Mouse (Mus musculus): ENCODE results near the gene Kdsr.

Kdsr gene

DNA sequence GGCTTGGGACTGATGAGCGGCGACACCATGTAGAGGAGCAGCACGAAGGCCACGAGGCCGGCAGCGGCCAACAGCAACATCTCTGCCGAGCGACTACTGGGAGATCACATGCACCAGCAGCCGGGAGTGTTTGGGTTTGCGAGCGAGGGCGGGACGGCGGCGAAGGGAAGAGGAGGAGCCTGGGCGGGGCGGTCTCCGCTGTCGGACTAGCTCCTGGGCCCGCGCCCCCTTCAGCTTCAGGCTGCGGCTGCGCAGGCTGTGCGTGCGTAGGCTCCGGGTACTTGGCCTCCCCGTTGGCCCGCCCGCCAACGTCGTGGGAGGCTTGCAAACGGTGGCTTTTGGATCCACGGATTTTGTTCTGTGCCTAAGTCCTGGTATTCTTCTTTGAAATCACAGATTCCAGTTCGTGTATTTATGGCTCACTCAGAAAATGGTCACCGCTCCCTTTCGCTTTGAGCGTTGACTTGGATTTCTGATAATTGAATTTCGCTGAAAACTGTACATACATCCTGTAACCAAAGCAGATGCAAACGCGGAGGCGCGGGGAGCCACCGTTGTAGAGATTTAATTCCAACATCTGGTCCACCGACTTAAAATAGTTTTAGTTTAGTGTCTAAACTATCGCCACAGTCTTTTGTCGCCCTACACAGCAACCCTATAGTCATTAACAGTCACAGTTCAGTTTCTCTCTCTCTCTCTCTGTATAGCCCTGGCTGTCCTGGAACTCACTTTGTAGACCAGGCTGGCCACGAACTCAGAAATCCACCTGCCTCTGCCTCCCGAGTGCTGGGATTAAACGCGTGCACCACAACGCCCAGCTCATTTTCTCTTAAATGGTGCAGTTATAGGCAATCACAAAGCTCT lies at the start of gene Kdsr:
TSS of gene Kdsr (minus strand) at position 156 of the 864 bp plus-strand sequence.
- DNase-seq: peak; percentile 99

GRCm38 (mm10) chr1:106799931-106800330 lies 40.4 kb upstream of the Kdsr start:
- no peak for DNase-seq

DNA sequence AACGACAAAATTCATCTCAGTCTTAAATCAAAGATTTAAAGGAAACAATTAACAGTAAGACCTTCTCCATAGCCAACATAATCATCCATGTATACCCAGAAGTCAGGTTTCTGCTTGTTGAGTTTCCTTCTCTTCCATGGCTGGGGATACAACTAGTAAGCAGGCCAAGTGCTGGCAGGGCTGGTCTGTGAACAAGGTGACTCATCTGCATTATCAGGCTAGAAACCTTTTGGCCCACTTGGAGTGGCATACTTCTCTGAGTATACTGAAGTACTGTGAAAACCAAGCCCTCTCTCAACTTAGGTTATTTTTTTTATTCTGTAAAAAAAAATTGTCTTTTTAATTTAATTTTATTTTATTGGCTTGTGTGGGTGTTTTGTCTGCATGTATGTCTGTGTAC lies 39.9 kb upstream of the Kdsr start:
- DNase-seq: no peak

DNA sequence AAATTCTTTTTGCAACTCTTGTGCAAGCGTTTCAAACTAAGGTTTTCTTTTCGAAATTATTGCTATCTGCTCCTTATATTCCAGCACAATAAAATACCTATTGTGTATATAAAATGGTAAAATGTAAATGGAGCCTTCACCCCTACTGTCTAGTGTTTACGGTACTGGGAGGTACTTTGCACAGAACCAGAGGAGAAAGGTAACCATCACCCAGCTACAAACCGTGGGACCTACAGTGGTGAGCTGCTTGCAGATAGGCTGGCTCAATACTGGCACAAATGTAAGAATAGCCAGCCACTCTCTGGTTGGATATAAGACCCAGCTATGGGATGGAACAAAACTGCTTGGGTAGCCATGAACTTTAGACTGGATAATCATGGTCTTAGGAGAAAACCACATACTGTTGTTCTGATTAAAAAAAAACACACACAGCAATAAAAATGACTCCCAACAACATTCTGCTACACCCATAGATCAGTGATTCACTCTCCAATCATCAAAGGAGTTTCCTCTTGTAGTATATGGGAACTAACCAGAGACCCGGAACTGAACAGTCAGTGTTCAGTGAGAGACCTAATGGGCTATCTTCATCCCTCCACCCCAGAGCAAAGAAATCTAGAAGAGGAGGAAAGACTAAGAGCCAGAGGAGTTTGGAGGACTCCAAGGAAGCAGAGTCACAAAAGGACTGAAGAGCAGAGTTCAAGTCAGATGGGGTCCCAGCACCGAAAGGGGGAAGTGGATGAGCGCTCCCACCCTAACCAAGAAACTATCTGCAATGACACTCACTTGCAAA lies 37.7 kb upstream of the Kdsr start:
- no peak for DNase-seq

- peak; percentile 95 for DNase-seq
Measured at GRCm38 (mm10) chr1:106796542-106796924, 37.0 kb upstream of the Kdsr start, which contains the start of gene Vps4b. Gene Vps4b, minus strand, starts transcription at chr1:106796728.

DNA sequence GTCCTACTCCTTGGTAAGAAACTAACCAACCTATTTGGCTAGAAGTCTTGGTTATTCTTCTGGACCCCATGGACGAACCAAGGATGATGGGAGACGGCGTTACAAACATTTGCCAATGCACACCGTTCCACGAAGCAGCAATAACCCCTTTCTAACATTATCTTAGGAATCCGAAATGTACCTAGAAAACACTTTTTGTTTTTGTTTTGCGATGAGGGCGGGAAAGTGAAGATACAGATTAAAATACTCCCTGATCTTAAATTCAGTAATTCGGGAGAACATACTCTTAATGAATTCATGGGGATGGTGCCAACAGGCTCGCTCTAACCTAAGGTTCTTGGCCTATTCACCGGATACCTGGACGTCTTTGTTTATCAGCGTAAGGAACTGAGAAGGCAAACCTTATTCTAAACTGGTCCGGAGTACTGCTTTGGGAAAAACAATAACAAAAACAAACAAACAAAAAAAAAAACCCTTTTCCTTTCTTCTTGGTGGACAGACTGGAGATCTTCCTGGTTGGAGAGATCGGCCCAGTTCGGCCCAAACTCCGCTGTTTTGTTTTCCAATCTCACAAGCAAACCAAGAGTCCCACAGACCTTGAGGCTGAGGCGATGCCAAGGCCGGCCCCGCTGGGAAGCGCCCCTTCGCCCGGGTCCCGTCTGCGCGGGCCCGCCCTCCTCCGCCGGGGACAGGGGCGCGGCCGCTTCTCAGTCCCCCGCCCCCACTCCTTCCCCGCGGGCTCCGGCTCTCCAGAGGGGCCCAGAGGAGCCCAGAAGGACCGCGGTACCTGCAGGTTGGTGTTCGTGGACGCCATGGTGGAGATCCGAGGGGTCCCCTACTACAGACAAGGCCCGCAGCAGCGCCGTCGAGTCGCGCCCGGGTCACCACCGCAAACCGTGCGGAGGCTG lies 36.4 kb upstream of the Kdsr start:
- DNase-seq: peak; percentile 67

DNA sequence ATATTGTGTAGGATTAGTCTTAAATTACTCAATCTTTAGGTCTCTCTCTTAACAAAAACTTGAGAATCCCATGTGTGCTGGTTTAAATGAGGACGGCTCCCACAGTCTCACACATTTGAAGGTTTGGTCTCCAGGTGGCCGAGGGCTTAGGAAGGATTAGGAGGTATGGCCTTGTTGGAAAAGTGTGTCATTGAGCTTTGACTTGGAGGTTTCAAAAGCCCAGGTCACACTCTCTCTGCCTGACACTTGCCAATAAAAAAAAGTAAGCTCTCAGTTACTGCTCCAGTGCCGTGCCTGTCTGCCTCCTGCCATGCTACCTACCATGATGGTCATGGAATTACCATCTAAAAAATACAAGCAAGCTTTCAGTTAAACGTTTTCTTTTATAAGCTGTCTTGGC lies 15.4 kb upstream of the Kdsr start:
- no peak for DNase-seq

- DNase-seq: no peak
Measured at GRCm38 (mm10) chr1:106774092-106774491, 14.6 kb upstream of the Kdsr start.

DNA sequence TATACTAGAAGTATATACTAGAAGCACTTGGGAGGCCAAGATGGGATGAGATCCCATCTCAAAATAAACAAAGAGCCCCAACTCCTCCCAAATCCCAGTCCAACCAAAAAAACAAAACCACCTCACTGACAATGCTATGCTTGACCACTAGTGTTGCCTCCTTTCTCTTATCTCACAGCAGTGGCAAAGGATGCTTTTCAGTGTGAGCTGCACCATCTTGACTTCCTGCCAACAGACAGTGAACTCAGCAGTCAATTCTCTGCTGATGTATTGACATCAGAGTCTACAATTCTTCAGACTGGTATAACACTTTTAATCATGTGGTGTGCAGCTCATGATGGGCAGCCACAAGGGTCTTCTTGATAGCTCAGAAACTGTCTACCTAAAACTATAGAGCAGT lies 9.2 kb upstream of the Kdsr start:
- DNase-seq: no peak

DNA sequence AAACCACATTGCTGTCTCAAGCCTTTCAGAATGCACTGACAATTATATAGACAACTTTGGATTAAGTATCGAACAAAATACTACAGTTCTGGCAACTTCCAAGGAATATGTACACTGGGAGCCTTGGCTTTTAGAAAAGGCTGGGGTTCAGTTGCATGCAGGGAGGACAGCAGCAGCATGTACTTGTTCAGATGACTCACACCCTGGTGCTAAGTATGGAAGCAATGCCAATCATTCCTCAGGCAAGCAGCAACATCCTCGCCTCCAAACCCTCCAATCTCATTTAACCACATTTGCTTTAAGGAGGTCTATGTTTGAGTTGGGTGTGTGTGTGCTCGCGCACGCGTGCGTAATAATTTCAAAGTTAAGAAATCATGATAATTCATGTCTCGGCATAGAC lies 6.2 kb upstream of the Kdsr start:
- no peak for DNase-seq

DNA sequence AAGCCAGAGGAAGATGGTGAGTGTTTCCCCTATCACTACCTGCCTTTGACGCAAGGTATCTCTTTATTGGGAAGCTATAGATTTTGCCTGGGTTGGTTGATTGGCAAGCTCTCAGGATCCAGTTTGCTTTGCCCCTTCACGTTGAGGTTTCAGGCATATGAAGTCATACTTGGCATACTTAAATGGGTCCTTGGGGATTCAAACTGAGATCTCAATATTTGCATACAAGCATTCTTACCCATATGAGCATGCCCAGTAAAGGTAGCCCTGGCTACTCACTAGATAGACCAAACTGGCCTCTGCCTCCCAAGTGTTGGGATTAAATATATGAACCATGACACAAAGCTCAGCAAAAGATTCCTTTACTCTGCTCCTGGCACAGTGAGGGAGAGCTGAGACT lies 5.3 kb upstream of the Kdsr start:
- no peak for DNase-seq

DNA sequence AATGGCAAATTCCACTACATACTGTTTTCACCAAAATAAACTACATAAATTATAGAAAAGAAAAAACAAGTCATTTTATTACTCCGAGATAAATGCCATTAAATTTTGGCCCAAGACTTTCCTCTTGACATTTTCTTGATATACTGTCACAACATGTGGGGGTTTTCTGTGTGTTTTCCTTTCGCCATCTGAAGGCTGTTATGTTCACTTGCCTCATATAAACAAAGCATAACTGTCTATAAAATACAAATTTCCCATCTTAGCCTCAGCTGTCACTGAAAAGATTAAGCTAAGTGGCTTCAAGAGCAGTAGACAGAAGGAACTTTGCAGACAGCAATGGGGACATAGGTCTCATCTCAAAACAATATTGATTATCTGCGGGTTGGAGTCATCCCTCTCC lies 4.8 kb upstream of the Kdsr start:
- DNase-seq: no peak

- DNase-seq: no peak
Measured at GRCm38 (mm10) chr1:106760750-106761149, 1.2 kb upstream of the Kdsr start.

GRCm38 (mm10) chr1:106758734-106759571 lies 574 bp downstream of the Kdsr start:
- peak; percentile 33 for DNase-seq

- DNase-seq: no peak
Measured at GRCm38 (mm10) chr1:106756633-106757032, 2.9 kb downstream of the Kdsr start.

DNA sequence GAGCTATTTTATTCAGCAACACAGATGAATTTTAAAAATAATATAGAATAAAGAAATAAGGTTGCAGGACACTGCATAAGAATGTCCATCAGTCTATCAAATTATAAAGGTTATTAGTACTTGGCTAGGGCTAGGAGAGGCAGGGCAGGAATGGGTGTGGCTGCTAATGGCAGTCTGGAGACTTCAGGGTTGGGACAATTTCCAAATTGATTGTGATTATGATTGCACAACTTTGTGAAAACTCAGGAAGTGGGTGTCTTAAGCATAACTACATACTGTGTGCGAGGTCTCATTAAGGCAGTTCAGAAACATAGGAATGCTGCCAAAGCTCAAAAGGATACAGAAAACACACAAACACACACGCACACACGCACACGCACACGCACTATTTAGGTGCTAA lies 7.5 kb downstream of the Kdsr start:
- no peak for DNase-seq

- no peak for DNase-seq
Measured at GRCm38 (mm10) chr1:106750656-106751055, 8.9 kb downstream of the Kdsr start.

DNA sequence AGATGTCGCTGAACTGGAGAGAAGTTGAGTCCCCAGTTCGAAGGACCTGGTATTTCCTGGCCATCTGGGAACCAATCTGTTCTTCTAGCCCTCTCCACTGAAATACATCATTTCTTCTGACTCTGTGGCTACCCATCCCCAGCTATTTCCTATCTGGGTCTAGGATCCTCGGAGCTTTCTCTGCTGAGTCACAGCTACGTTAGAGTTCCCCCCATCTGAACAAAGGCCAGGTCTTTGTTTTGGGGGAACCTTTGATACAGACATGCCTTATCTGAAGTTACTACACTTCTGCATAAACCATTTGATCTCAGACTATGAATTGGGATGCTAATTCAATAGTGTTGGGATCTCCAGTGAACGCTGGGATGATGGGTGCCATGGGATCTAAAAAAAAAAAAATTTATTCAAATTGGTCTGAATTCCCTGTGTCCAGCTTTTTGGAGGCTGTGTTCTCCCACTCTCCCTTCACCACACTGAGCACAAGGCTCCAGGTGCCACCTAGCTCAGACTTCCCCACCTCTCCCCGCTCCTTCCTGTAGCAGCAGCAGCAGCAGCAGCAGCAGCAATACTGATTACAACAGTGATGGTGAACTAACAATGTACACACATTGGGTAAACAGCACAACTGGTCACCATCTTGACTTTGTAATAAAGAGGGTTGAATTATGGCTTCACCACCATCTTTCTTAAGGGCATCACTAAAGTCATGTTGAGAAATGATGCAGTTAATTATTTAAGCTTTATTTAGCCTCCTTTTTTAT lies 10.8 kb downstream of the Kdsr start:
- no peak for DNase-seq

DNA sequence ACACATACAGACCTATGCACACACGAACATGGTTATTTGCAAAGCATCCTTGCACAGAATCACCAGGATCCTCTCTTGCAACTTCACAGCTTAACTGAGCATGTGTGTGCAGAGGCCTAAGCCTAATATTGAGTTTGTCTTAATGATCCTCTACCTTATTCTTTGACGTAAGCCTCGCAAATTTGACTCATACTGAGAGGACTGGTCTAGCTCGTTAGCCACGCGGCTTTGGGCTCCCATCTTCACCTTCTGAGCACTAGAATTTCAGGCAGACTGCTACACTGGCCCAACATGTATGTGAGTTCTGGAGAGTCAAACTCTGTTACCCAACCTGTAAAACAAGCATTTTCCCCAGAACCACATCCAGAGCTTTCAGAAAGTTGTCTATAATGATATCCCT lies 16.5 kb downstream of the Kdsr start:
- no peak for DNase-seq

GRCm38 (mm10) chr1:106740735-106741134 lies 18.8 kb downstream of the Kdsr start:
- DNase-seq: no peak

DNA sequence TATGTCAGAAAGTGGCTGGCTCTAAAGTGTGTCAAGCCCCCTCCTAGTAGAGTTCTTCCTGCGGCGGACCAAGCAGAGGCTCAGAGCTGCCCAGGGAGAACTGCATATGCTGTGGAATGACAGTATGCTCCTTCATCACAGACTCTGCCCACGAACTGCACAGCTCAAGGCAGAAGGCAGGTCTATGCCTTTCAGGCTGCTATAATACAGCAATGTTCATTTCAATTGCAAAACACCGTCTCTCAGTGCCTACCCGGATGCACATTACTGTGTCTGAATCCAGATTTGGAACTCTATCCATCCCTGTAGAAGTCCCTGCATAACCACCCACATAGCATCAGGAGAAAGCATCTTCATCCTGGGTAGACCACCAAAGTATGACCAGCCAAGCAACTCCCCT lies 19.7 kb downstream of the Kdsr start:
- DNase-seq: no peak
